ENCODE assay signal across 15 mouse cellular contexts in genomic region chr1:132434032-132434431, GRCm38 (mm10).
"Had no signal": no experiment of that assay in that cellular context is flagged by ENCODE, and none has a peak within 500 bp of the region (broad histone marks: within the 10 kb centered on the region; RNA-seq: fewer than 3 reads in every experiment).

No protein-coding gene starts in this region.

- H3K4me3 ChIP-seq: lung, embryonic 15.5 days; megakaryocyte, embryonic 14.5 days; midbrain, embryonic 12.5 days; neural tube, embryonic 12.5 days; stomach, embryonic 15.5 days had no signal

- H3K27ac ChIP-seq: lung, embryonic 15.5 days; macrophage; midbrain, embryonic 12.5 days; neural tube, embryonic 12.5 days; stomach, embryonic 15.5 days; stomach, postnatal 0 days had no signal

- H3K4me2 ChIP-seq: lung, embryonic 15.5 days; midbrain, embryonic 12.5 days; neural tube, embryonic 12.5 days; stomach, embryonic 15.5 days had no signal

- H3K9me3 ChIP-seq: lung, embryonic 15.5 days; megakaryocyte, embryonic 14.5 days; midbrain, embryonic 12.5 days; neural tube, embryonic 12.5 days; stomach, embryonic 15.5 days had no signal

- H3K36me3 ChIP-seq: stomach, embryonic 15.5 days had no signal

- H3K9ac ChIP-seq: lung, embryonic 15.5 days; midbrain, embryonic 12.5 days; neural tube, embryonic 12.5 days; stomach, embryonic 15.5 days had no signal

- ATAC-seq: lung, postnatal 0 days; midbrain, embryonic 16.5 days had no signal

- DNase-seq: lung, adult 2 months; lung, postnatal 14 days; right cerebral cortex, postnatal 14 days; thymus, adult 2 months; thymus, postnatal 25 days; thymus, postnatal 4 days had no signal

- H3K4me1 ChIP-seq: stomach, embryonic 15.5 days had no signal

- H3K27me3 ChIP-seq: lung, embryonic 15.5 days; midbrain, embryonic 12.5 days; neural tube, embryonic 12.5 days; stomach, embryonic 15.5 days had no signal
